Mouse (Mus musculus) spleen, postnatal 4 days (tissue): Measurements from ENCODE around the gene Smoc1.
A peak's percentile ranks its signal among the peaks of the same experiment; 100 is the strongest.

ENCODE experiments used
- DNase-seq, 2 experiments: peaks; one replicate each; pipeline ENCODE4 v3.0.0; 2022; ENCODE audit warnings: low spot score in 2 of 2

Smoc1 gene

GRCm38 (mm10) chr12:81026277-81026994 lies at the start of gene Smoc1:
Gene Smoc1, plus strand, starts transcription at chr12:81026808.
- no peak for DNase-seq

DNA sequence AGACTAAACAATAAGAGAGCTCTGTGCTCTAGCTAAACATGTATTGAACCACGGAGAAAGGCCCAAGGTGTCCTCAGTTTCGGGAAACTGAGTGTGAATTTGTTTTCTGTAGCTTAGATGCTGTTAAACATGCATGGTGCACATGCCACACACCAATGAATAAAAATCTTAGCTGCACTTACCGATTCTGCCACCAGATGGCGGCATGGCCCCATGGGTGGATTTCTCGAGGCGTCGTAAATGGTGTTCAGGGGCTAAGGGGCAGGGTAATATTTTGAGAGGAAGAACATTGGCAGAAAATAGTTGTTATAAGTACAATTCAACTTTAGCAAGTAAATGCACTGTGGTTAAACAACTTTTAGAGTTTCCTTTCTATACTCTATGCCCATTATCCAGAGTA lies 44.3 kb upstream of the Smoc1 start:
- peak; percentile 57 to 87 for DNase-seq

GRCm38 (mm10) chr12:80983695-80984094 lies 42.9 kb upstream of the Smoc1 start:
- no peak for DNase-seq

GRCm38 (mm10) chr12:80986628-80987027 lies 40.0 kb upstream of the Smoc1 start:
- DNase-seq, result no peak

DNA sequence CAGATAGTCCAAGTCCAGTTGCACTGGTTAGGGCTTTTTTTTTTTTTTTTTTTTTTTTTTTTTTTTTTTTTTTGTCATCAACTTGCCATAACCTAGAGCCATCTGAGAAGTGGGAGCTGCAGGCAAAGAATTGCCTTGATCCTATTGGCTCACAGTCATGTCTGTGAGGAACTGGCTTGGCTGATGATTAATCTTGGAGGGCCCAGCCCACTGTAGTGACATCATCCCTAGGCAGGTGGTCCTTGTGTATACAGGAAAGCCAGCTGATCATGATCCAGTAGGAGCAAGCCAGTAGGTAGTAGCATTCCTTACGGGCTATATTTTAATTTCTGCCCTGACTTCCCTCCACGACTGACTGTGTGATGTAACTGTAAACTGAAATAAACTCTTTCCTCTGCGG lies 38.3 kb upstream of the Smoc1 start:
- no peak for DNase-seq

DNA sequence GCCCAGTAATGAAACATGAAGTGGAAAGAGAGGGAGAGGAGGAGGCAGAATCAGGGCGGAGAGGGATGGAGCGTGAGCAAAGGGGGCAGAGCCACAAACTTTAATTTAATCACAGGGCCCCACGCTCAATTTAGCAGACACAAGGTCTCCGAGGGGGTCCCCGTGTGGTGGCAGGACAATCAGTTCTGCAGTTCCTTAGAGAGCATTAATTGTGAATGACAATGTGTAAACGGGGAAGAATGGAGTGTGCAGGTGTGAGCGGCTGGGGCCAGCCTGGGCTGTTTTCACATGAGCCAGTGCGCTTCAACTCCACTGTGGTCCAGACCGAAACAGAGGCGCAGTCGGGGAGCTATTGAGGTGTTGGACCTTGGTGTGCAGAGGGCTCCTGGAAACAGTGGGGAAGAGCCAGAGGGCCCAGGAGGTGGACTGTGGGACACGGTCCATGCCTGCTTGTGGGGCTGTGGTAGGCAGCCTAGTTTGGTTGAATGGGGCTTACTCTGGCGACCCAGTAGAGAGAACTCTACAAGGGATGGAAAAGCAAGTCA lies 35.6 kb upstream of the Smoc1 start:
- DNase-seq, result no peak

GRCm38 (mm10) chr12:80991806-80992205 lies 34.8 kb upstream of the Smoc1 start:
- no peak for DNase-seq

DNA sequence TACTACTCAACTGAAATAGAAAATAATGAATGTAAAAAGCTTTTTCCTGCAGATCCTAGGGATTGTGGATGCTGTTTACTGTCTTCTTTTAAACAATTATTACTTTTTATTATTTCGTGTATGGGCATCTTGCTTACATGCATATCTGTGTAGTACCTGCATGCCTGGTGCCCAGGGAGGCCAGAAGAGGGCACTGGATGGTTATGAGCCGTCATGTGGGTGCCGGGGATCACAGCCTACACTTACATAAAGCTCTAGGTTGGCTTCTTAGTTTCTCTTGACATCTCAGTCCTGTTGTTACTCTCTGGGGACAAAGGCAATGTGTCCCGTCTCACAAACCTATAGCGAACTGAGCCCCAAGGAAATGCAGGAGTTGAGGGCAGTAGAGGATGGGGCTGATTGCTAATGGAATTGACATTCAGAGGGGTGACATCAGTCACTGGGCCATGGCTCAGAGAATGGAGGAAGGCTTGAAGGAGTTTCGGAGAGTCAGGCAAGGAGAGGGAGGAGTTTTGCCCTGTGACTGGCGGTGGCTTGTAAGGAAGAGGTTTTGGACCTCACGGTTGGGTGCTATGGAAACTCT lies 34.0 kb upstream of the Smoc1 start:
- DNase-seq, result no peak

GRCm38 (mm10) chr12:80993773-80994172 lies 32.8 kb upstream of the Smoc1 start:
- no peak for DNase-seq

DNA sequence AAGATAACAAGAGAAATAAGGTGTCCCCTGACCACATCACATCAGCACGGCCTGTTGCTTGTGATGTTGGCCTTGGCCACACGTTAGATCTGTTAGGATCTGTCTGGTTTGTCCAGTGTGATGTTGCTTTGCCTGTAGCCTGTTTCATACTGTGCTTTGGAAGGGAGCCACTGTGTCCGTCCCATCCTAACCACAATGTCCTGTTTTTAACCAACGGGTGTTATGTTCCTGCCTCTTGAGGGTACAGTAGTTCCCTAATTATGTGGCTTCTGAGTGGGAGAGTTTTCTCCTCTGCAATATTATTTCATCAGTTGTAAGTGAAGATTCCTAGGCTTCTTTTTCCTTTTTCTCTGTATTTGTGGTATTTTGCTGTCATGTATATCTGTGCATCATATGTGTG lies 31.3 kb upstream of the Smoc1 start:
- no peak for DNase-seq

DNA sequence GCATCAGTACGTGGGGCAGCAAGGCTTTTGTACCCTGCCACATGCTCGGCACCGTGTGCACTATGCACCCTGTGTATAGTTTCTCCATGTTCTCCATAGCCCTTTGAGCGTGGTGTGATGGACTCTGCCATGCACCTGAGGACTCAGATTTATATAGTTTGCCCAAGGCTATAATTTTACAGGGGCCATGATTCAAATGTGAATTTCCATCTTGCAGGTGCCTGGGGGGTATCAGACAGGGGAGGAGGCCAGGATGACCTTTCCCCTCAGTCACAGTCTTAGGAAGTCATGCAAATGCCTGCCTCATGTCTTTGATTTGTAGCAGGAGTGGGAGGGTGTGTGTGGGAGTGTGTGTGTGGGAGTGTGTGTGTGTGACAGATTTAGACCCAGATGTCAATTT lies 29.0 kb upstream of the Smoc1 start:
- DNase-seq, result no peak

GRCm38 (mm10) chr12:80998528-80999221 lies 27.9 kb upstream of the Smoc1 start:
- no peak for DNase-seq

- no peak for DNase-seq
Observed at GRCm38 (mm10) chr12:81000924-81001323, 25.7 kb upstream of the Smoc1 start.

- no peak for DNase-seq
Observed at GRCm38 (mm10) chr12:81002841-81003635, 23.6 kb upstream of the Smoc1 start.

- DNase-seq, result no peak
Observed at GRCm38 (mm10) chr12:81009813-81010212, 16.8 kb upstream of the Smoc1 start.

GRCm38 (mm10) chr12:81011994-81012393 lies 14.6 kb upstream of the Smoc1 start:
- DNase-seq, result no peak

DNA sequence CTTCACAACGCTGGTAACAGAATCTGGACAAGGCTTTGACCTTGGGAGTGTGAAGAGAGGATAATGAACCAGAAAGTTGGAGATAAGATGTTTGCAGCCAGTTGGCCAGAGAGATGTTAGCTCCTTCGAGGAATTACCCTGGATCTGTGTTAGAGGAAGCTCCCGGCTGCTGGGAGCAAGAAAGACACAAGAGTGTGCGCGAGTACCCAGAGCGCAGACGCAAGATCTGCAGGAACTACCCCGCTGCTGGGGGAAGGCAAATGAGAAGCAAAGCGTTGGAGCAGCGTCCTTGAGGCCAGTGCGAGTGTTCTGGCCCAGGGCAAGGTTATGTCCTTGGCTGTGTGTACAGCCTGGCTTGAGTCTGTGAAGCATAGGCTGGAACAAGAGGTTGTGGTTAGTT lies 13.1 kb upstream of the Smoc1 start:
- DNase-seq, result no peak

- no peak for DNase-seq
Observed at GRCm38 (mm10) chr12:81017624-81018023, 9.0 kb upstream of the Smoc1 start.

DNA sequence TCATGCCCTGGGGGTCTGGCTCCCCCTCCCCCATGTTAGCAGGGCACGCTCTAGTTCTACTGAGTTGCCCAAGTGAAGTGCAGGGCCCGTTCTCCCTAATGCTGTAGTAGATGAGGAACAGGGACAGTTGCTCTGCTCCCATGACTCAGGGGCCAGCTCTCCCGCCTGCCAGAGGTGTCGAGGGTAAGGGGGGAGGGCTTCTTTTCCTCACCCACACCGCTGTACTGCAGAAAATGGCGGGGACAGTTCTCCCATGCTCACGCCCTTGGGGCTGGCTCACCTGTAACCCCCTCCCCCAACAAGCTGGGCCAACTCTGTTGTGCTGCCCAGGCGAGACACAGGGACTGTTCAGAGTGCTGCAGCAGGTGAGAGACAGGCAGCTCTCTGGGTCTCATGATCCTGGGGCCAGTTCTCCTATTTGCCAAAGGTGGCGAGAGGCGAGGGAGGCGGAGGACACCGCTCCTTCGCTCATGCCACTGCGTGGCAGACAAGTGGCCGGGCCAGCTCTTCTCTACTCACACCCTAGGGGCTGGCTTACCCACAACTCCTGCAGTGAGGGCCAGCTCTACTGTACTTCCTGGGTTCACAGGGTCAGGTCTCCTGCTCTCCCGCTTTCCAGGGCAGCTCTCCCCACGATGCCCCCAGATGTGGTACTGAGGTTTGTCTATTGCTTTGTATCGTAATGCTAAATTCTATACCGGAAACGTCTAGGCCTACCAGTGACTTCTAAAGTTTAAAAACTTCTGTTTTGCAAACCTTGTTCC lies 7.9 kb upstream of the Smoc1 start:
- no peak for DNase-seq

DNA sequence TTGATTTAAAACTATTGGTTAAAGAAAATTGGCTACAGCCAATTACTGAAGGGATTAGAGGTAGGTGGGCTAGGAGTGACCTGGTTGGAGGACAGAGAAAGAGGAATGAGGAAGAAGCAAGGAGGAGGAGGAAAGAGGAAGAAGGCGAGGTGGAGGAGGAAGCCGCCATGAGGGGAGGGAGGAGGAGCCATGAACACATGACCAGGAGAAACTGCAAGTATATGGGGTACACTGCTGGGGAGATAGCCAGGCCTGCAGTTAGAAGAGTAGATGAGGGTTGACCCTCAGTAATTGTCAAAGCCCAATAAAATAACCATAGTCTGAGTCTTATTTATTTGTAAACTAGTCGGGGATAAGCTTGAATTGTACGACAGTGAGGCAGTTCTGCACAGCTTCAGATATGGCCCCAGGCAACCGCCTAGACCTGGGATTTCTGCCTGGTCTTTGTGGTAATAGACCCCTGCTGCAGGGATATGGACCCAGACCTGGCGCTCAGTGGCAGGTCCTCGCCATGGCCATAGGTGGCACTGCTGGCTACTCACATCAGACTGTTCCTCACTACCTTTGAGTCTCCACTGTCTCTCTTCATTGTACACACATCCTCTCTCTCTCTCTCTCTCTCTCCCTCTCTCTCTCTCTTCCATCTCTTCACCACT lies 7.2 kb upstream of the Smoc1 start:
- no peak for DNase-seq

GRCm38 (mm10) chr12:81024407-81024806 lies 2.2 kb upstream of the Smoc1 start:
- no peak for DNase-seq
